Mouse (Mus musculus) kidney, adult 11 months (tissue): Measurements from ENCODE around the gene Chil5.
A peak's percentile ranks its signal among the peaks of the same experiment; 100 is the strongest.
"Not testable (repeated sequence)": the region's sequence is repeated elsewhere in the genome, so short reads cannot be mapped to it uniquely, and the experiment has no call there.

Experiments used
- DNase-seq: peaks from one replicate; pipeline ENCODE4 v3.0.0; 2022

The Chil5 gene

DNA sequence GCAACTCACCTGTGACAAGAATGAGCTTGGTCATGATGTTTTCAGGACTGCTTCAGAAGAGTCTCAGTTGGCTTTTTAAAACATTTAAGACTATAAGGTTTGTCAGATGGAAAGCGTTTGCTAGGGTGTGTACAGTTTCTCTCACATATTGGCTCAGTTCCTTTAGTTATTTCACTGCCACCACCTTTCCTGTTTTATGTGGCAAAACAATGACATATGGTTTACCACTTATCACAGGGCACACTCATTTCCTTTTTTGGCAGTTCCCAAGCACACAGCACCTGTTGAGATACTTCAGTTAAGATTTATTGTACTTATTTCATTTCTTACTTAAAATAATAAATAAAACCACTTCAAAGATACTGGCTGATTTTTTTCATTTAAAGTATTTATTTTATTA, at the start of gene Chil5:
Chil5 (minus strand) TSS at position 34 of the 400 bp plus-strand sequence.
- DNase-seq = no peak

DNA sequence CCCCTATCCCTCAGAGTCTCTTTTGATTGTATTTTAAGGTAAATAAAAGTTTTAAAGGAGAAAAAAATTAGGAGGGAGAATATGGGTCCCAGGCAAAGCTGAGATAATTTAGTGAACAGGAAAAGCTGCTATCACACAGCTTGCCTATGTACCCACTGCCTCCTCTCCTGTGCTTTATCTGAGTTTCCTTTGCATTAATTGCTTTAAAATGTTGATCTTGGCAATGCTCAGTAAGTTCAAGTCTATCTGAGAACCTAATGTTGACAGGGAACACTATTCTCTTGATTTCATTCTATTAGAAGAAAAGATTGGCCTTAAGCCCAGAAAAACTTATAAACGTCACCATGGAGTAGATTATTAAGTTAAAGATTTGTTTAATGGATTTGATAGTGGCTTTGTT, 42.2 kb upstream of the Chil5 start:
- DNase-seq = no peak

DNA sequence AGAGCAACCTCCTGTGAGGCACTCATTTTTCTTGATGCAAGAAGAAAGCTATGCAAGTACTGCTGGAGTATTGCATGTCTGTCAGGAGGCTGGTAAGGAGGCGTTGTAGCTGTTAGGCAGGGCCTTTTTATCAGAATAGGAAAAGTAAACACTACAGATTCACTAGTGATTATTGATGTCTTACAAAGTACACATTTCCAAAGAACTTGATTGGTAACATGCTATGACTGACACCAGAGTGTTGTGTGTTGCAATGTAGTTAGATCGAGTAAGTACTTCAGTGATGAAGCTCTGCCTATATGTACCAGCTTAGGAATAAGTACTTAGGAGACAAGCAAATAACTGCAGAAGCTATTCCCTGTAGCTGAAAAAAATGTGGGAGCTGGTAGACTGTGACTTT, 38.4 kb upstream of the Chil5 start:
- DNase-seq = no peak

DNA sequence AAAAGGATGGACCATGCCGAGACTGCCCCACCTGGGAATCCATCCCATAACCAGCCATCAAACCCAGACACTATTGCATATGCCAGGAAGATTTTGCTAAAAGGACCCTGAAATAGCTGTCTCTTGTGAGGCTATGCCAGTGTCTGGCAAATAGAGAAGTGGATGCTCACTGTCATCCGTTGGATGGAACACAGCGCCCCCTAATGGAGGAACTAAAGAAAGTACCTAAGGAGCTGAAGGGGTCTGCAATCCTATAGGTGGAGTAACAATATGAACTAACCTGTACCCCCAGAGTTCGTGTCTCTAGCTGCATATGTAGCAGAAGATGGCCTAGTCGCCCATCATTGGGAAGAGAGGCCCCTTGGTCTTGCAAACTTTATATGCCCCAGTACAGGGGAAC, 35.1 kb upstream of the Chil5 start:
- not testable (repeated sequence) for DNase-seq

DNA sequence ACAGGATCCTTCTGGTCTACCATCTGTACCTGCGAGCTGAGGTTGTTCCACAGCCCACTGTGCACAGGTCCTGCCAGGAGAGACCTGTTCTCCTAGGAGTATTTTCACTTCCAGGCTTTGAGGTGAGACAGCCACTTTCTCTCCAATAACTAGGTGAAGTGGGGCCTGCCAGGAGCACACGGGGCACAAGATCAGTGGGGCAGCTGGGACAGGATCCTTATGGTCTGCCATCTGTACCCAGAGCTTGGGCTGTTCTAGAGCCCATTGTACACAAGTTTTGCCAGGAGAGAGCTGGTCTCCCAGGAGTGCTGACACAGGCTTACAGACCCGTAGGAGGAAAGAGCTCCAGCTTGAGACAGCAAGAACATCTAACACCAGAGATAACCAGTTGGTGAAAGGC, 25.4 kb upstream of the Chil5 start:
- DNase-seq = no peak

DNA sequence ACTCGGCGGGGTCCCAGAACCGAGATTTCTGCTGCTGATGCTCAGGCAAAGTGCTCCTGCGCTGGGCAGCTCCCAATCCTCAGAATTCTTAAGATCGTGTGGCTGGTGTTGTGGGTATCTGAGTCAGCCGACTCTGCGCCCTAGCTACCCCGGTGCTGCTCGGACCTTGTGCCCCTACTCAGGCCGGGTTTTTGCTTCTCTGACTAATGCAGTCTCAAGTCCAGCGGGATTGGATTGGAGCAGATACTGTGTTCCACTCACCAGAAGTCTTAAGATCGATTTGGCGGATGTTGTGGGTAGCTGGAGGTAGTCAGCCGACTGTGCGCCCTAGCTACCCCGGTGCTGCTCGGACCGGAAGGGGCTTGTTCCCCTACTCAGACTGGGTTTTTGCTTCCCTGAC, 19.3 kb upstream of the Chil5 start:
- DNase-seq = no peak

DNA sequence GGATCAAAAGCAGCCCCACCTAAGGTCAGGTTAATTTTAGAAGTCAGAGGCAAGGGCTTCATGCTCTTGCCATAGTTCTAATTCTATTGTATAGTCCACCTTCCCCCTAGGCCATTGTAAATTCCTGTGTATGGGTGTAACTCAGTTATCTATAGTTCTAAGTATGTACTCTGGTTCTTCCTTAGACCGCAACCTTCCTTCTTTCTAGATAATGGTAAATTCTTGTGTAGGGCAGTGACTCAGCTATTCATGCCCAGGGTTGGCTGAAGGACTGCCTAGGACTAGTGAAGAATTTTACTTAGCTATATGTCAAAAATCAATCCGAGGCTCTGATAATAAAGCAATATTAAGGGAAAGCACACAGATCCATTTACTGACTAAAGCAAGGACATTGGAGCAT, 7.7 kb upstream of the Chil5 start:
- DNase-seq = no peak

DNA sequence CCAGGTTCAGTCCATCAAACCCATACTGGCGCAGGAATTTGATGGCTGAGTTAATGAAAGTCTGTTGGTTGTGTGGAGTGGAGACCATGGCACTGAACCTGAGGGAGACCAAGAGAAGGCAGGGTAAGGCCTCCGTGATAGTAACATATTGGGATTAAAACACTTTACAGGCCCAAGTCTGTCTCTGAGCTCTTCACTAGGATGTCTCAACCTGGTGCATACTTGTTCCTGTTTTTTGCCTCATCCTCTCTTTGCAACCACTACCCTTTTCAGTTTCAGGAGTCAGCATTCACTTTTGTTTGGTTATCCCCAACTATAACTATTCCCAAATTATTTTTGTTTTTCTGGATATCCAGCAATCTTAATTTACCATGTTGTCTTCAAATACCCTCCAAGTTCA, 8.5 kb downstream of the Chil5 start:
- no peak for DNase-seq

DNA sequence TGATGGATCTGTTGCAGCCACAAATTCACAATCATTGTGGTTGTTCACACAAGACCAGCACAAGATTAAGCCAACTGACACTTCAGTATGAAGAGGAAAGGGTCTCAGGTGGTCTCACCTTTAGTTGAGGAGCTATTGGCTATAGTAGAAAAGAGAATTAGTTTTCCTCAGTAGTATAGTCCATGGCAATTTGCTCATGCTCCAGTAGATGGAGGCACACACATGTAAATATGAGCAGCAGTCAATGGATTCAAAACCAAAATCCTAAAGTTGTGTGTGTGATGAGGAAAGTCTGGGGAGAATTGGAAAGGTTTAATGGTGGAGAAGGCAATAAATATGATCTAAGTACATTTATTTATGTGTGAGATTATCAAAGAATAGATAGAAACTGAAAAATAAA, 10.8 kb downstream of the Chil5 start:
- DNase-seq = no peak

DNA sequence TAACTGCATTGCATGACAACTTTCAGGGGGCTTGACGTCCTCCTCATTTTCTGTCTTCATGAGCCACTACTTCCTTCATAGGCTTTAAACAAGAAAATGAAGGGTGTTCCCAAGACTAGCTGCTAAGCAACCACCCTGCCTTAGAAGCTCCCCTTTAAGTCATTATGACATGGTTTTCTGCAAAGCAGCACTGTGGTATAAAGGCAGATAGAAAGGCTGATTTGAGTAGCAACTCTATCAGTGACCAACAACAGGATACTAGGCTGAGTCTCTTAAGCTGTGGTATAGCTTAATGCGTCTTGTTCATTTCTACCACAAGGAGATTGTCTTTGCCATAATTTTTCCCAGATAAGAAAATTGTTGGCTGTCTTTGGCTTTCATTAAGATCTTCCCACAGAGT, 18.1 kb downstream of the Chil5 start, which contains the start of gene Pifo:
Pifo (minus strand) TSS at position 101 of the 400 bp plus-strand sequence.
- DNase-seq = no peak

DNA sequence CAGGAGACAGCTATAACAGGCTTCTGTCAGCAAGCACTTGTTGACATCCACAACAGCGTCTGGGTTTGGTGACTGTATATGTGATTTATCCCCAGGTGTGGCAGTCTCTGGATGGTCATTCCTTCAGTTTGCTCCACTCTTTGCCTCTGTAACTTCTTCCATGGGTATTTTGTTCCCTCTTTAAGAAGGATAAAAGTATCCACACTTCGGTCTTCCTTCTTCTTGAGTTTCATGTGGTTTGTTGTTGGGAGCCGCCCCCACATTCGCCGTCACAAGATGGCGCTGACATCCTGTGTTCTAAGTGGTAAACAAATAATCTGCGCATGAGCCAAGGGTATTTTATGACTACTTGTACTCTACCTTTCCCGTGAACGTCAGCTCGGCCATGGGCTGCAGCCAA, 29.3 kb downstream of the Chil5 start:
- DNase-seq = not testable (repeated sequence)

DNA sequence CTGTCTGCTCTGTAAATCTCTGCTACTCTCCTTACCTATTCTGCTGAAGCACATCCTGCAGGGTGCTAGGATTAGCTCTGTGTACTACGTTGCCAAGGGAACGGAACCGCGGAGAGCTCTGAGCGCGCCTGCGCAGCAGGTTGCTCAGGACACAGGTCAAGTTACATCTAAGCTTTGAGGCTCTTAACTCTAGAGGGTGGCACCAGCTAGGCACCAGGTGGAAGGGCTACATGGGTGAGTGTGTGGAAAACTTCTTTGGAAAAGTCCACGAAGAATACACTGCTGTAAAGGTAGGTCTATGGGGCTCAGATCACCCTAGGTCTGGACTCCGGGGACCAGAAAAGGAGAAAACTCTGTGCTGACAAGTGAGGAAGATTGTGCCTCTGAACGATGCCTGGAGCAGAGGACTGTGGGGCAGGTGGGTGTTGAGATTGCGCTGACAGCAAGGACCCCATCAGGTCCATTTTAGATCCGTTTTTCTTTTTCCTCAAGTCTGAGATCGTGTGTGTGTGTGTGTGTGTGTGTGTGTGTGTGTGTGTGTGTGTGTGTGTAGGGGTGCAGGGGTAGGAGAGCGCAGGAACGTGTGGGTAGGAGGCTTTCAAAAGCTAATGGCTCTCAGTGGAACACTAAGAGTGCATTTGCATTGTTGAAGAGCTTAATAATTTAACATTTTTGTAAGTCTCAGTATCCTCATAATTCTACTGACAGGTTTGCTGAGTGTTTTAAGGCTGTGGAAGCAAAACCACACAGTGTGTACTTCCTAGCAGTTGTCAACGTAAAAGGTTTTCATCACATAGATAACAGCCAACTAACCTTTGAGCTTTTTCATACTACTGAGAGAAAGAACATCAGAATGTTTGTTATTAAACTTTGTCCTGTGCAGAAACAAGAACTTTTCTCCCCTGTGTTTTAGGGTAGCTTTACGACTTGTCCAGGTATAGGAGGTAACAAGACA, 30.9 kb downstream of the Chil5 start:
- DNase-seq = peak; percentile 40

DNA sequence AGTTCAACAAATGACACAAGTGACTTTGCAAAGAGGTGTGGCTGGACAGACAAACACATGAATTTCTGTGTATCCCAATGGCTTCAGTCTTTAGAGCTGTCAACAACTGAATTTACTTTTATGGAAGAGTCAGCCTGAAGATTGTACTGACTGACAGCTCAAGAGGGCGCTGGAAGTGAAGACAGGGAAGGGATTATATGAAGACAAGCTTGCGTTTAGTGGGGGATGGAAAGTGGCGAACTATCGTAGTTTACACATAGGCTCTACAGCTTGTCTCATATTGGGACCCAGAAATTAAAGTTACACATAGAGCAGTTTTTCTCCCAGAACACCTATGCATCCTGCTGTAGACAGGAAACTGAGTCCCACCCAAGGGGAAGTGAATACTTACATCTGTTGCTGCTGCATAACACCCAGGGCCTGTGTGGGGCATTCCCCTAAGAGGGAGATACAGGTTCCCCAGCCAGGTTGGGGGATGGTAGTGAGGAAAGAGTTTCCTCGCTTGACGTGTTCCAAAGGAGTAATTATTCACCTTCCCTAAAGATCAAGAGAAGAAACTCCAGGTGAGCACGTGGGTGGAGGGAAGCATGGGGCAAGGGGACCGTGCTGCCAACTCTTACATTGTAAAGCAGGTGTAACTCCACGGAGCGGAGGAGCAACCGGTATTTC, 31.8 kb downstream of the Chil5 start:
- DNase-seq = no peak

DNA sequence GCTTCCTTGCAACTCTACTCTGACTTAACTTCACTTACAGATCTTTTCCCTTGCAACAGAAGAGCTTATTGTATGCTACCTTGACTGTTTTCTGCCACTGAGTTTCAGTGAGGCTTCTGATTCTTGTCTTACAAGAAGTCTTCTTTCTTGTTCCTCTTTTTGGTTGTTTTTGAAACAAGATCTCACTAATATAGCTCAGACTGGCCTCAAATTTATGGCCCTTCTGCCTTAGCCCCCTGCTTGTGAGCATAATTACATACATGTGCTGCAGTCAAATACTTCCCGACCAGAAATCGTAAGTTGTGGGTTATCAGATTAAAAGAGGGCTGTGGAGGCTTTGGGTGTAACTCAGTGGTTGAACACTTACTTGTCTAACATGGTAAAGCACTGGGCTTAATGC, 37.9 kb downstream of the Chil5 start:
- no peak for DNase-seq

DNA sequence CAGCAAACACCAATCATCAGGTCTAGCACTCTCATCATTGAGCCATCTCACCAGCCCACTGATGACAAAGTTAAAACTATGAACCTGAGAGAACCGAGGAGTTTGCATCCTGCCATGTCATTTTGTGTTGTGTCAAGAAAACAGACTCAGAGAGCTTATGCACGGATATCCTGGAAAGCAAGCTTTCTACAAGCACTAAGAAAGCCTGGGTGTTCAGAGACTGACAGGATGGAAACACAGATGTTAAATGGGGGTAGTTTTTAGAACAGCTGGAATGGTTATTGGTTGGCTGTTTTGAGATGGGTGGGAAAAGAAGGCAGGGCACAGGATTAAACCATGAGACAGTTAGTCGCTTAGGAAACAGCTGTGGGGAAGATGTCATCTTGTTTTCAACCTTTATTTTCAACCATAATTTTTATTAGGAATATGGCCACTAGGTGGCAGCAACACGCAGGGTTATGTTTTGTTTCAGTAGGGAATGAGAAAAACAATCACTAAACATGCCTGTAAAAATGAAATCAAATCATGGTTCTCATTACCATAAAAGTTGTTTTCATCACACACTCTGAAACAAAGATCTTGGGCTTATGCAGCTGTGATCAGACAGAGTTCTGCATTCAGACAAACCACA, 40.8 kb downstream of the Chil5 start:
- DNase-seq = no peak

DNA sequence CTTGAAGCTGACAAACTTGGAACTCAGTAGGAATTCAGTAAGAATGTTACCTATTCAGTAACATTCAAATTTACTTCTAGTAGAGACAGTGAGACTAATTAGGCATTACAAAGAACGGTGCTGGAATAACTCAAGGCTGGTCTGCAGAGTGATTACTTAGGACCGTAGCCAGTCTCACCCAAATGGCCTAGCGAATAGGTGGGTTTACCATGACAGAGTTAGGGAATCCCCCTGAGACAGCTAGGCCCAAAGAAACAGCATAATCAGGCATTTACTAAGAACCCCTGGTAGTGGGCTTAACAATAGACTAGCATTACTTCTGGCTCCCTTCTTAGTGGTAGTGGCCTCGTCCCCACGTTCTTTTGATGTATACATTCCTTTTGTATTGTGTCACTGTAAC, 43.0 kb downstream of the Chil5 start:
- DNase-seq = not testable (repeated sequence)

DNA sequence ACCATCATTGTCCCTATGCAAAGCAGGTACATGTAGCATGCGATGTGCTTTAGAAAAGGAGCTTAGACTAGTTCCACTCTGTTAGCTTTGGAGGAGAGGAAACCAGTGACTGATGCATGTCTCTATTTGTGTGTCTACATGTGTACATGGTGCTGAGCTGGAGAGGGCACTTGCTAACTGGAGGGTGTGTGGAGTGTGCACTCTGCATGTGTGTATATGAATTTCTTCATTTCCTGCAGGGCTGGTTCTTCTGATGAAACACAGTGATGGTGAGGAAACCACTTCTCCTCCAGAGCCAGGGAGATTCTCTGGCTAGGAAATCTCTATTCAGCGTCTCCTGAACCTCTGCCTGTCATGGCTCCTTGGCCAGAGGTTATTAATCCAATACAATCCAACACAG, 58.4 kb downstream of the Chil5 start:
- DNase-seq = no peak

DNA sequence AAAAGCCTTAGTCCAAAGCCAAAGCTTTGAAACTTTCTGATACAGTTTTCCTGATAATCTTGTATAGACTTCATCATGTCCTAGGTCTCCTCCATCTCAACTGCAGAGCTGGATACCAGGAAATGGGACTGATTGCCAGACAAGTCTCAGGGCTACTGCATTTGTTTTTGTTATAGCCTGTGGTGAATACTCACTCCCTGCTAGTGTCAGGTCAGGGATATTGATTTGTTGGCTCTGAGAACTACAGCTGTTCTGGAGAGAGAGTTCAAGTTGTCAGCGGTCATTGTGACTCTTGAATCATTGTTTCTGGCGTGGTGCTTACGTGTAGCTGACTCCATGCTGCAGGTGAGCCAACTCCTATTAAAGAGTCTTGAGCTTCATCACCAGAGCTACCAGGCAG, 59.2 kb downstream of the Chil5 start, which contains the start of gene Ovgp1:
Ovgp1 (plus strand) TSS at position 301 of the 400 bp plus-strand sequence.
- no peak for DNase-seq

DNA sequence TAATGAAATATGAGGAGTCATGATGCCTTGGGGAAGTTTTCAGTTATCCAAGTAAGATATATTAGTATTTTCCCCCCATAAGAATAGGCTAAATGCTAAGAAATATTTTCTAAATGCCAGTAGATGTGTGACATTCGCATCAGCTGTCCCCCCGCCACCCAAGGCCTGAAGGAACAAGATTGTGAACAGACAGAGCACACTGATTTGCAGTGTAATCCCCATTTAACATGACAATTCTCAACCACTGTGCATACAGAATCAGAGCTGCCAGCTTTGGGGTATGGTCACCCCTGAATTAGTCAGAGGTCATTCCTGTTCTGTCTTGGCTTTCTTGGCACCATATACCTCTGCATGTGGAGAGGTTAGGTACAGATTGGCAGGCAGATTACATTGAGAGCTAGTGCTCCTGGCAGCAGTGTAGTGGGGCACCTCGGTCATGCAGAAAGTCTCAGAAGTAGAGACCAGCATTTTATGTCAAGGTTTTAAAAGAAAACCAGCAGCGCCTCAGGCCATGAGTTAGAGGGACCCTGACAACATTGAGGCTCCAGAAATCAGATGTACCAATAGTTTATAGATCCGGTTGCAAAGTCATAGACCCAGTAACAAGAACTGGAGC, 60.7 kb downstream of the Chil5 start:
- no peak for DNase-seq
